Mouse (Mus musculus): ENCODE measurements around the gene Mylk4.

DNA sequence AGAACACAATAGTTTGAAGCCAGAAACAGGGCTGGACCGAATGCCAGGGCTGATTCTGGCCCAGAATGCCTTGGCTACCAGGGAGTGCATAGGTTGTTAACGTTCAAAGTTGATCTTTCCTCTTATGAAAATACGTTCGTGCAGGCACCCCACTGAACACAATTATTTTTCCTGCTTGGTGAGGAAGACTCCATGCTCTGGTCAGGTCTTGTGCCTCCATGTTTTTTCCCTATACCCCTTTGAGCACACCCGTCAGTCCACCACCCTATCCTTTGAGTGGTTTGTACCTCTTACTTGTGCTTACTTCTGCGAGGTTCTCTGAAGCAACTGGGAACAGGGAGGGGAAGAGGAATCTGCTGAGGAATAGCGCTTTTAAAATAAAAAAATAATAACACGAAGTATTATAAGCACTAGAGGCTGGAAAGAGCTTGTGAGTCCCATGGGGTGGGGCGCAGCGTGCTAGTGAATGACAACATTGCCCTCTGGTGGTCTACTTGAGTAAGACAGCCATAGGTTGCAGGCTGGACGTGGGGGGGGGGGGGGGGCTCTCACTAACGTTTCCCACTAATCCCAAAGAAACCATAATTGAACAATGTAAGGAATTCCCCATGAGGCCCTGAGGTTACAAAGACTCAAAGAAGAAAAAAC is 102.8 kb downstream of the Mylk4 start:
- TF ChIP-seq TAL1 (IDR thresholded peaks at IDR 0.05; ENCODE audit: low read length) (no peak), GATA1 (IDR thresholded peaks at IDR 0.05; ENCODE audit: low read length) (no peak)
